Mouse (Mus musculus): ENCODE results near the gene Clk2. TPM values are rescaled to one million over a fixed set of nuclear protein-coding genes. Genes with fewer than 3 reads are reported as not detected.
"Not testable (repeated sequence)": the region's sequence is repeated elsewhere in the genome, so short reads cannot be mapped to it uniquely, and the experiment has no call there.

The Clk2 gene
- polyA plus RNA-seq, 1 experiment, result 57.5 TPM

DNA sequence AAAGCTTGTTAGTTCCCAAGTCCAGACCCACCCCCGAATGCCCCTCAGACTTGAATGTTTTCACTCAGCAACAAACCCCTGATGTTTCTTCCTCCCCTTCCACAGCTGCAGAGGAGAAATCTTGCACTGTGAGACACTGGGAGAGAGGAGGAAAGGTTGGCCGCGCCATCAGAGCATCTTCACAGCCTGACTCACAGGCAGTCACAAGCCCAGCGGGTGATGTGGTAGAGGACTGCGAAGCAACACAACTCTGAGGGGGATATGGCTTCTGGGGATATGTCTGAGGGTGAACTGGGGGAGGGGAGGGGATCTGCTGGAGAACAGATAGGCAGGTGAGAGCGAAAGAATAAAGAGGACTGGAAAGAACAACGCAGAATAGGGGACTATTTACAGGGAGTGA, 5.9 kb upstream of the Clk2 start:
- Histone ChIP-seq H3K27ac (ENCODE audit: insufficient read depth, low read length) (no peak overlapping the region), H3K4me3 (ENCODE audit: insufficient read depth, low read length) (no peak overlapping the region), H3K4me1 (ENCODE audit: control insufficient read depth, insufficient read depth, low read length) (peaks cover under 1% of the 10 kb centered on the region; the same call in 1 of the 2 replicates)
- TF ChIP-seq POLR2A (IDR thresholded peaks at IDR 0.05; ENCODE audit: low read depth, low read length), result no peak

DNA sequence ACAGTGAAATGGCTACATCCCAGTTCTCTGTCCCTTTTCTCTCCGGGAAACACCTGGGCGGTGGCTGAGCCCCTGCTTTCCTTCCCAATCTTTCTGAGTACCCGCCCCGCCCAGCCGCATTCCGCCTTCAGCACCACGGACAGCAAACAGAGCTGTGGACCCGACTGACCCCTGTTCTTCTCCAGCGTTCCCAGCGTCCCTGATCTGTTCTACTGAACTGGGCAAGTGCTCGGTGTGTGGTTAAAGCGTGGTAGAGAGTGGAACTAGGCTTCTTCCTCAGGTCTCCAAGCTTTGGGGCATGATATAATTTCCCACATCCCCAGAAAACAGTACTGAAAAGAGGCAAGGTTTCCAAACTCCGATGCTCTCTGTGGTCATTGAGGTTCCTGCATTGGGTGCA, 5.4 kb upstream of the Clk2 start:
- TF ChIP-seq POLR2A (IDR thresholded peaks at IDR 0.05; ENCODE audit: low read depth, low read length) (no peak), CTCF (IDR thresholded peaks at IDR 0.05; ENCODE audit: borderline replicate concordance, insufficient read depth, low read length) (no peak)
- Histone ChIP-seq H3K27ac (ENCODE audit: insufficient read depth, low read length) (no peak overlapping the region), H3K4me3 (ENCODE audit: insufficient read depth, low read length) (peak overlapping the region; percentile 29; the same call in 1 of the 2 replicates), H3K4me1 (ENCODE audit: control insufficient read depth, insufficient read depth, low read length) (peaks cover 4% of the 10 kb centered on the region; the same call in 1 of the 2 replicates)

DNA sequence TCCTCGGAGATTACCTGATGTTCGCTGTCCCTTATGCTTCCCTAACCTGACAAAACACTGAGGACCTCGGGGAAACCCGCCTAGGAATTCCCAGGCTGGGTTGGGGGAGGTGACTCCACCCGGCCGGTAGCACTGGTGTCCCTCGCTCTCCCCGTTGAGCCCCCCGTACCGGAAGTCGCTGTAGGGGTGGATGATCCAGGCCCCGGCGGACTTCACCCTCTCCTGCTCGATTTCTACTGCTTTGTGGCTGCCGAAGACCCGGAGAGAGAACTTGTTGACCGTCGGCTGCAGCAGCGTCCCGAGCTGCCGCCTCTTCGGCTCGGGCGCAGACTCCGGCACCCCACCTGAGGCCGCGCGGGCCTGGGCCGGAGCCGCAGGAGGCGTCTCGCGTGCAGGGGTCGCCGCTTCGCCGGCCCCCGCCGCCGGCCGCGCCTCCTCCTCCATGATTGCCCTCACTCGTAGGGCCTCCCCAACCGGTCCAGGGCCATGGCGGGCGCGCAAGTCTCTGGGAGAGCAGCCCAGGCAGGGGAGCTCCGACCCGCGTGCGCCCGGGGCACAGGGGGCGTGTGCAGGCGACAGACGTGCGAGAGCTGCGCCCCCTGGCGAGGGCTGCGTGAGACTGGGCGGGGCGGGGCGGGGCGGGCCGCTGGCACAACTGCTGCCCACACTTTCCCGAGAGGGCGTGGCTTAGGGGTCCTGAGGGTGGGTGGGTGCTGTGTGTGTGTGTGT, 4.8 kb upstream of the Clk2 start, which contains the start of gene Hcn3:
TSS of gene Hcn3 (minus strand) at position 581 of the 729 bp plus-strand sequence.
- peaks cover 4% of the 10 kb centered on the region; the same call in 1 of the 2 replicates for H3K4me1 ChIP-seq (ENCODE audit: control insufficient read depth, insufficient read depth, low read length)
- peak within 1 kb of the TSS; percentile 29 for H3K4me3 ChIP-seq (ENCODE audit: insufficient read depth, low read length)
- TF ChIP-seq CTCF (IDR thresholded peaks at IDR 0.05; ENCODE audit: borderline replicate concordance, insufficient read depth, low read length) (peak; percentile 53; the same call in 1 of the 2 replicates), POLR2A (IDR thresholded peaks at IDR 0.05; ENCODE audit: low read depth, low read length) (no peak)
- no peak within 1 kb of the TSS for H3K27ac ChIP-seq (ENCODE audit: insufficient read depth, low read length)

DNA sequence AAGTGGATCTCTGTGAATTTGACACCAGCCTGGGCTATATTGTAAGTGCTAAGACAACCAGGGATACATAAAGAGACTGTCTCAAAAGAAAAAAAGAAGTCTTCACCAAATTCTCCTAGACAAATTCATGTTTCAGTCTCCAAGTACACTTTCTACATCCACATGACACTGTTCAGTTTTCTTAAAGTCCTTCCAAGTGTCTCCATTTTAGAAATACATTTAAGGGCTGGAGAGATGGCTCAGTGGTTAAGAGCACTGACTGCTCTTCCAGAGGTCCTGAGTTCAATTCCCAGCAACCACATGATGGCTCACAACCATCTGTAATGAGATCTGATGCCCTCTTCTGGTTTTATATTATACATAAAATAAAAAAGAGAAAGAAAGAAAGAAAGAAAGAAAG, 3.4 kb upstream of the Clk2 start:
- not testable (repeated sequence) for H3K4me1 ChIP-seq (ENCODE audit: control insufficient read depth, insufficient read depth, low read length); H3K4me3 ChIP-seq (ENCODE audit: insufficient read depth, low read length); H3K27ac ChIP-seq (ENCODE audit: insufficient read depth, low read length)

DNA sequence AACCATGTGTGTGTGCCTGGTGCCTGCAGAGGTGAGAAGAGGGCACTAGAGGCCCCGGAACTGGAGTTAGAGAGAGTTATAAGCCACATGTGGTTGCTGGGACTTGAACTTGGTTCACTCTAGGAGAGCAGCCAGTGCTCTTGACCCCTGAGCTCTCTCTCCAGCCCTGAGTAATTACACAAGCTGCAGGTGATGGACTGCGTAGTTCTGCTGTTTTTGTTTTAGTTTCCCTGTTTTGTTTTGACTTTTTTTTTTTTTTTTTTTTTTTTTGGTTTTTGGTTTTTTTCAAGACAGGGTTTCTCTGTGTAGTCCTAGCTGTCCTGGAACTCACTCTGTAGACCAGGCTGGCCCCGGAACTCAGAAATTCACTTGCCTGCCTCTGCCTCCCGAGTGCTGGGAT, 2.8 kb upstream of the Clk2 start:
- H3K27ac ChIP-seq (ENCODE audit: insufficient read depth, low read length), result no peak overlapping the region
- no peak overlapping the region for H3K4me3 ChIP-seq (ENCODE audit: insufficient read depth, low read length)
- TF ChIP-seq CTCF (IDR thresholded peaks at IDR 0.05; ENCODE audit: borderline replicate concordance, insufficient read depth, low read length) (no peak), POLR2A (IDR thresholded peaks at IDR 0.05; ENCODE audit: low read depth, low read length) (no peak)
- H3K4me1 ChIP-seq (ENCODE audit: control insufficient read depth, insufficient read depth, low read length), result peaks cover 4% of the 10 kb centered on the region; the same call in 1 of the 2 replicates

DNA sequence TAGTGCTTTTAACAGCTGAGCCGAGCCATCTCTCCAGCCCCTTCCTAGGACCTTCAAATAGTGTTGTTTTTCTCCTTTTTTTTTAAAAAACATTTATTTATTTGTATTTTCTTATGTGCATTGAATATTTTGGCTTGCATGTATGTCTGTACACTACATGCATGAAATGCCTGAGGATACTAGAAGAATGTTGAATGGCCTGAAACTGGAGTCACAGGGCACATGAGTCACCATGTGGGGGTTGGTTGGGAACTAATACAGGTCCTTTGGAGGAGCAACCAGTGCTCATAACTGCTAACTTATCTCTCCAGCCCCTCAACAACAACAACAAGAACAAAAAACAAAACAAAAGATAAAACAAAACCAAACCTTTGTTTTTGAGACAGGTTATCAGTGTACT, 1.5 kb upstream of the Clk2 start:
- Histone ChIP-seq H3K27ac (ENCODE audit: insufficient read depth, low read length) (peak overlapping the region; percentile 51; the same call in 1 of the 2 replicates), H3K4me1 (ENCODE audit: control insufficient read depth, insufficient read depth, low read length) (peaks cover 4% of the 10 kb centered on the region; the same call in 1 of the 2 replicates), H3K4me3 (ENCODE audit: insufficient read depth, low read length) (no peak overlapping the region)
- no peak for TF ChIP-seq CTCF (IDR thresholded peaks at IDR 0.05; ENCODE audit: borderline replicate concordance, insufficient read depth, low read length)
- TF ChIP-seq POLR2A (IDR thresholded peaks at IDR 0.05; ENCODE audit: low read depth, low read length), result no peak

DNA sequence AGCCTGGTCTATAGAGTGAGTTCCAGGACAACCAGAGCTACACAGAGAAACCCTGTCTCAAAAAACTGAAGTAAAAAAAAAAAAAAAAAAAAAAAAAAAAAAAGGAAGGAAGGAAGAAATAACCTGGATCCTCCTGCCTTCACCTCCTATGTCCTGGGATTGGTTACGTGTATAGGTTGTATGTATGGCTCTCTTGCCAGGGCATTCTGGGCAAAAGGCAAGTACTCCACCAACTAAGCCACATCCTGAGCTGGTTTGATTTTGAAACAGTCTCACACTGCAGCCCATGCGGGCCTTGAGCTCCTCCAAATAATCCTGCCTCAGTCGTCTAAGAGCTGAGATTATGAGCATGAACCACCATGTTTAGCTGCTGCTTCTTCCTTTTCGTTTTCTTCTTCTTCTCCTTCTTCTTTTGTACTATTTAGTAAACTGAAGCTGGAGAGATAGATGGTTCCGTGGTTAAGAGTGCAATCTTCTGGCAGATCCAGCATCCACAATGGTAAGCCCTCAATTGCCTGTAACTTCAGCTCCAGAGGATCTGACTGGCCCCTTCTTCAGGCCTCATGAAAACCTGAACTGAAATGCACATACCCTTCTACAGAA, 851 bp upstream of the Clk2 start:
- TF ChIP-seq CTCF (IDR thresholded peaks at IDR 0.05; ENCODE audit: borderline replicate concordance, insufficient read depth, low read length) (no peak), POLR2A (IDR thresholded peaks at IDR 0.05; ENCODE audit: low read depth, low read length) (no peak)
- Histone ChIP-seq H3K4me1 (ENCODE audit: control insufficient read depth, insufficient read depth, low read length) (peaks cover 4% of the 10 kb centered on the region; the same call in 1 of the 2 replicates), H3K4me3 (ENCODE audit: insufficient read depth, low read length) (0 out of 2 replicates have a peak overlapping the region, but pooled peaks have one; percentile 58), H3K27ac (ENCODE audit: insufficient read depth, low read length) (peak overlapping the region; percentile 91)

DNA sequence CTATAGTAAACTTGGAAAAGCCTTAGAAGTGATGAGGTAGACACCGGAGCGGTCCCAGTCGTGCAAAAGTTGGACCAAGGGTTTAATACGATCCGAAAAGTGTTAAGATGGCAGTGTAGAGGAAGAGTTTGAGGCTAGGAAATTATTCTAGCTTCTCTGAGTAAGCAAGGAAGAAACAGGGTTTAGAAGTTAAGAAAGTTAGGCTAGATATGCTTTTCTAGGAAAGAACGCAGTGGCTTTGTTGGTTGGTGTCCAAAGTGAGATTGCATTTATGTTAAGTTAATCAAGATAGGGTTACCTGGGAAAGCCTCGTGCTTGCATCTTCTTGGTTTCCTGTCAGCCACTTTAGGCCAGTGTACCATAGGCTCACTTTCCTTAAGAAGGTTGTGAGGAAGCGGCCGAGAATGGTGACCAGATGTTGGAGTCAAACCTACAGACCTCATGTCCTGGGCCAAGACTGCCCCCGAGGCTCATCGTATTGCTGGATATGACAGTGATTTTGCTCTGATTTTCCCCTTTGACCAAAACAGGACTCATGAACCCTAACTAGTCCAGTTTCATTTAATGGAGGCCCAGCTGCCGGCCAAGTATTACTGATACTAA, 774 bp downstream of the Clk2 start:
- peak overlapping the region; percentile 86 for H3K4me3 ChIP-seq (ENCODE audit: insufficient read depth, low read length)
- TF ChIP-seq POLR2A (IDR thresholded peaks at IDR 0.05; ENCODE audit: low read depth, low read length), result no peak
- TF ChIP-seq CTCF (IDR thresholded peaks at IDR 0.05; ENCODE audit: borderline replicate concordance, insufficient read depth, low read length), result no peak

DNA sequence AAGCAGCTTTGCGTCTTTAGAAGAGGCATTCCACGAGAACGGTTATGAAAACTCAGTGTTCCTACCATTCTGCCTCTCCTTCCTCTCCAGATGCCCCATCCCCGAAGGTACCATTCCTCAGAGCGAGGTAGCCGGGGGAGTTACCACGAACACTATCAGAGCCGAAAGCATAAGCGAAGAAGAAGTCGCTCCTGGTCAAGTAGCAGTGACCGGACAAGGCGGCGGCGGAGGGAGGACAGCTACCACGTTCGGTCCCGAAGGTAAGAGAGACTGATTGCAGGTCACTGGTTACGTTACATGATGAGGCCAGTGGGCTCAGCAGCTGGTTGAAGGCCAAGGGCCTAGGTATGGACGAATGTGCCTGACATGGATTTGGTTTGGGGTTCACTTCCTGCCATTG, 2.4 kb downstream of the Clk2 start:
- Histone ChIP-seq H3K4me3 (ENCODE audit: insufficient read depth, low read length) (no peak overlapping the region), H3K27ac (ENCODE audit: insufficient read depth, low read length) (no peak overlapping the region), H3K4me1 (ENCODE audit: control insufficient read depth, insufficient read depth, low read length) (peaks cover 4% of the 10 kb centered on the region; the same call in 1 of the 2 replicates)
- 0 out of 2 replicates have a peak, but pooled peaks have one; percentile 16 for TF ChIP-seq POLR2A (IDR thresholded peaks at IDR 0.05; ENCODE audit: low read depth, low read length)
- no peak for TF ChIP-seq CTCF (IDR thresholded peaks at IDR 0.05; ENCODE audit: borderline replicate concordance, insufficient read depth, low read length)

More for the DNA sequence above, 774 bp downstream of the Clk2 start:
- Histone ChIP-seq H3K27ac (ENCODE audit: insufficient read depth, low read length) (peak overlapping the region; percentile 67), H3K4me1 (ENCODE audit: control insufficient read depth, insufficient read depth, low read length) (peaks cover 4% of the 10 kb centered on the region; the same call in 1 of the 2 replicates)

DNA sequence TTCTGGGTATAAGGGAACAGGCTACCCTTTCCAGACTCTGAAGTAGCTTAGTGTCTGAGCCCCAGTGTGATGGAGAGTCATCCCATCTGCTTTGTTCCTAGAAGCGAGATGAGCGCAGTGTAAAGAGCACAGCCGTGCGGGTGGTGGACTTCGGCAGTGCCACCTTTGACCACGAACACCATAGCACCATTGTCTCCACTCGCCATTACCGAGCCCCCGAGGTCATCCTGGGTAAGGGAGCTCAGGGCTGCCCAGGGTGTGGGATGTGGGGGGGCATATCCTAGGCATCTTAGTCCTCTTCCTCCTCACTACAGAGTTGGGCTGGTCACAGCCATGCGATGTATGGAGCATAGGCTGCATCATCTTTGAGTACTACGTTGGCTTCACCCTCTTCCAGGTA, 10.2 kb downstream of the Clk2 start:
- Histone ChIP-seq H3K27ac (ENCODE audit: insufficient read depth, low read length) (no peak overlapping the region), H3K4me1 (ENCODE audit: control insufficient read depth, insufficient read depth, low read length) (peaks cover 2% of the 10 kb centered on the region; the same call in 1 of the 2 replicates), H3K4me3 (ENCODE audit: insufficient read depth, low read length) (no peak overlapping the region)
- TF ChIP-seq CTCF (IDR thresholded peaks at IDR 0.05; ENCODE audit: borderline replicate concordance, insufficient read depth, low read length) (no peak), POLR2A (IDR thresholded peaks at IDR 0.05; ENCODE audit: low read depth, low read length) (no peak)
